Mouse (Mus musculus) lung, postnatal 10 days (tissue): ENCODE measurements around the gene Cemip2.

ENCODE experiments used
- DNase-seq: peaks from one replicate; pipeline ENCODE4 v3.0.0; 2021

Gene Cemip2

GRCm38 (mm10) chr19:21816260-21816659, 38.1 kb downstream of the Cemip2 start:
- no peak for DNase-seq

- DNase-seq: no peak
Observed at GRCm38 (mm10) chr19:21818021-21818725, 40.0 kb downstream of the Cemip2 start.

GRCm38 (mm10) chr19:21819585-21819984, 41.4 kb downstream of the Cemip2 start:
- no peak for DNase-seq

- DNase-seq: no peak
Observed at GRCm38 (mm10) chr19:21820126-21820525, 42.0 kb downstream of the Cemip2 start.

GRCm38 (mm10) chr19:21821877-21822276, 43.7 kb downstream of the Cemip2 start:
- DNase-seq: peak; percentile 40

GRCm38 (mm10) chr19:21824146-21824545, 46.0 kb downstream of the Cemip2 start:
- DNase-seq: no peak

GRCm38 (mm10) chr19:21825128-21825885, 47.2 kb downstream of the Cemip2 start:
- DNase-seq: no peak

DNA sequence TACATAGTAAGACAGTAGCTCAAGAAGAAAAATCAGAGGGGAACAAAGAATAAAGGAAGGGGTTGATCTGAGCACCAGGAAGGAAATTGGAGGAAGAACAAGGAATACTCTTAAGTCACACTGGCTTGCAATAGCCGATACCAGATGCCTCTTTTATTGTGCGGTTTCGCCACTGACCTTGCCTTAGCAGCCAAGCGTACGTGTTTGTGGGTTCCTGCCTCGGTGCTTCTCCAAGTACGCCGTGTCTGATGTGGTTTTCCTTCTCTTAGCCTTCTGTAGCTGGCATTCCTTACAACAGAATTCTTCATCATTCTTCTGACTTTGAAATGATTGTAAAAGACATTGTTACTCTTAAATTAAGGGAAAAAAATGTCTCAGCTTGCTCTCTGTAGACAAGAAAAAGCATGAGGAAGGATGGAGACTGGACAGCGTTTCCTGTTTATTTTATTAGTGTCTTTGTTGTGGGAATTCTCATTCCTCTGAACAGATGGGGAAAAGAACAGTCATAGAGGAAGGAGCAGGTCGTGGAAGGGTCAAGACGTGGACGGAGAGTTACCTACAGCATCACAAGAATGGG, 55.4 kb downstream of the Cemip2 start:
- peak; percentile 26 for DNase-seq

- DNase-seq: no peak
Observed at GRCm38 (mm10) chr19:21834952-21835351, 56.8 kb downstream of the Cemip2 start.

DNA sequence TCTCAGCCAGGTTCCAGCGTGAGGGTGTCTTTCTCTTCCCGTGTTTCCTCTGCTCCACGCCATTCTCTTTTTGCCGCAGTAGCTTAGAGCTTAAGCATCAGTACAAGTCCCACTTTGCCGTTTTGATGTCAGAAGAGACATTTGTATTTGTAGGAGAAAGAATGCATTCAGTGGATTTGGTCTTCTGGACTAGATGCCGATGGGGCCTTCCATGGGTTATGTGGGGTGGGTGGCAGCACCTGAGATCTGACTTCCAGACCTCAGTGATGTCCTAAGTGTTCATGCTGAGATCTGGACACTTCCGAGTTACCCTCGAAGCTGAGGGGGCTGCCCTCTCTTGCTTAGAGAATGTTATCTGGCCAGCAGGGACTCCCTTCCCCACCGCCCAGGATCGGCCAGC, 72.6 kb downstream of the Cemip2 start:
- no peak for DNase-seq

GRCm38 (mm10) chr19:21854526-21855228, 76.5 kb downstream of the Cemip2 start:
- DNase-seq: no peak

- DNase-seq: no peak
Observed at GRCm38 (mm10) chr19:21855421-21856128, 77.4 kb downstream of the Cemip2 start.

GRCm38 (mm10) chr19:21858846-21859521, 80.8 kb downstream of the Cemip2 start:
- peak; percentile 41 for DNase-seq

DNA sequence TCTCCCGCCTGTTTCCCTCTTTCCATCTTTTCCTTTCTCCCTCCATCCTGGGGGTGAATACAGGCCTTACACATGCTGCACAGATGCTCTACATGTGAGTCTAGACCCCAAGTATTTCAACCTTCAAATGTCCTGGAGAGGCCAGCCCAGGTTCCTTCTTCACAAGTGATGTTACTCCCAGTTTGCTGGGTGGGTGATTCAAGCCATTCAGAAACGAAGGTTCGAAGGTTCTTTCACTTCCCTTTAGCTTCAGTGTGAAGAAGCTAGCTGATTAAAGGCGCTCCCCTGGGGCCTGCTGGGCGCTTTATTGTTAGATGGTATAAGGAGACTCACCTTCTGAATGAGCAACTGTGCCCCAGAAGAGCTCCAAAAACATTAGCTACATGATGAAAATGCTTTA, 82.0 kb downstream of the Cemip2 start:
- no peak for DNase-seq

DNA sequence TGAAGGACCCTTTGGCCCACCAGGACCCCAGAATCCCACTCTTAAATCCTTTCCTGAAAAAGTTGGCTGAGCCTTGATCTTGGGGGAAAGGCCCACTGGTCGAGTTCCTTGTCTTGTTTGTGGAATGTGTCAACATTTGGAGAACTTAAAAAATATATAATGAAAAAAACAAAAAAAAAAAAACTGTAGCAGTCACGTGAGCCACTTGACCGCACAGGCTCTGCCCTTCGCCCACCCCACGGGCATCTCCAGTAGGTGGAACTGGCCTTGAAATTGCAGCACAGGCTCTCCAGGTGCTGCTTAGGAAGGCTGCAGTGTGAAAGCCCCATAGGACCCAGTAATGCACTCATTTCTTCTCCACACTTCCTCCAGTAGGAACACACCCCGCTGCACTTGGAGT, 82.8 kb downstream of the Cemip2 start:
- no peak for DNase-seq

- DNase-seq: no peak
Observed at GRCm38 (mm10) chr19:21862289-21862990, 84.3 kb downstream of the Cemip2 start.

DNA sequence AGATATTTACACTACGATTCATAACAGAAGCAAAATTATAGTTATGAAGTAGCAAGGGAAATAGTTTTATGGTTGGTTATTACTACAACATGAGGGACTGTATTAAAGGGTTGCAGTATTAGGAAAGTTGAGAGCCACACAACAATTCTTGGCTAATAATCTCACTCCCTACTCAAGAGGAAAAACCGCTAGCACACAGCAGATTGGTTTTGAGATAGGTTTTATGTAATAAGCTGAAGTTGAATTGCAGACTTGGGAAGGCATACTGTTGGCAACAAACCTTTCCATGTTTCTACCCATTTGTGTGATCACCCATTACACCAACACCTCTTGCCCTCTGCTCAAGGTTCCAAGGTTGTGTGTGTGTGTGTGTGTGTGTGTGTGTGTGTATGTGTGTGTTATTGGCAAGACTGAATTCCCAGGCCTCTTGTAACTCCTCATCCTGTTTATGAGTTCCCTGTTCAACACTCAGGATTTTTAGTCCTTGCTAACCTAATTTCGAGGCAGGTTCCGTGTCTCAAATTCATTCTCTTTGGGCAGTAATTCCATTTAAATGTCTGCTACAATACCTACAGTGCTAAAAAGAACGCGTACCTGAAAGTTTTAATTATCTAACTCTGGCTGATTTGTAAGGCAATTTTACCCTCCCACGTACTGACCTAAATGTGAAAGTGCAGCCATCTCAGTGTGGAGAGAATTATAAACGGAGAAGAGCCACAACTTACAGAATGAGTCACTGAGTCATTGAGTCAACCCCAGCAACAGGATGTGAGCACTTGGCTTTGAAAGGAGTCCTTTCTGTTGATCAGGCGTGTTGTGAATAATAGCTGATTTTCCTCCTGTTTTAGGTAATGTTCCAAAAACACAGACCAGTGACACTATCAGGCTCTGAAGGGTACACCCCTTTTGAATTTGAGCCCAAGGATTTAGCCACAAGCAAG, 85.1 kb downstream of the Cemip2 start:
- no peak for DNase-seq

GRCm38 (mm10) chr19:21865242-21866055, 87.3 kb downstream of the Cemip2 start:
- DNase-seq: no peak

DNA sequence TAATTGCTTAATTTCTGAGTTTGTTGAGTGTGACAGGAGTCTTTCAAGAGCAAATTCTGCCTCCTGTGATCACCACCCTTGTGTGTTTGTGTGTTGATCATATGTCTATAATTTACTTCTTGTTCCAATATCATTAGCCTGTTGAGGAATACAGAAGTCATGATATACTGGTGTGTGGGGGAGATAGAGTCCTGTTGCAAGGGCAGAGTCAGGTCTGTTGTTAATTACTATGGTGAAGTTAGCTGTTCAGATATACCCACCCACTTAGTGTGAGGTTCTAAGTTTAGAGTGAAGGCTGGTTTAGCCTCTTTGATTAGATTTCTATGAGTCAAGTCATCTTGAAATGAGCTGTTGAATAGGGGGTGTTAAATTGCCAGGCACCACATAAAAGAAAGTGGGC, 88.0 kb downstream of the Cemip2 start:
- no peak for DNase-seq
